Mouse (Mus musculus): ENCODE results near the gene Wipi1. TPM values are rescaled to one million over a fixed set of nuclear protein-coding genes. Genes with fewer than 3 reads are reported as not detected.

Wipi1 gene
- polyA plus RNA-seq, 1 experiment from 2014 or later, result 36.7 TPM

GRCm38 (mm10) chr11:109607600-109607999, 4.2 kb downstream of the Wipi1 start:
- in situ Hi-C loops (cut with MboI; ENCODE audit: low pct_unique_long_range_greater_than_20kb), result no loop called here
- no peaks in the 10 kb centered on the region for H3K27me3 ChIP-seq
- ATAC-seq, result no peak
- no peak for TF ChIP-seq CTCF (IDR thresholded peaks at IDR 0.05)
- ChIA-PET POLR2A (interaction anchor here (0.6 to 0.7 kb wide), 6 partner anchors 21 to 1507 kb away, joined by 3 to 7 read pairs (median 6); no protein-coding TSS in a partner anchor), CTCF (interaction anchor here (1.1 to 2.0 kb wide), 2 partner anchors 14 to 23 kb away, joined by 3 to 7 read pairs; no protein-coding TSS in a partner anchor)
- DNase-seq (ENCODE audit: low read depth, low spot score), result no peak

GRCm38 (mm10) chr11:109598778-109599570, 12.8 kb downstream of the Wipi1 start:
- no peak for DNase-seq (ENCODE audit: low read depth, low spot score)
- ChIA-PET CTCF (interaction anchor here (1.1 kb wide), 1 partner anchor 14 kb away, joined by 3 read pairs; no protein-coding TSS in a partner anchor), POLR2A (no interaction called here)
- no peak for ATAC-seq
- no peak for TF ChIP-seq CTCF (IDR thresholded peaks at IDR 0.05)
- in situ Hi-C loops (cut with MboI; ENCODE audit: low pct_unique_long_range_greater_than_20kb), result no loop called here
- no peaks in the 10 kb centered on the region for H3K27me3 ChIP-seq

GRCm38 (mm10) chr11:109594761-109595160, 17.0 kb downstream of the Wipi1 start:
- in situ Hi-C loops (cut with MboI; ENCODE audit: low pct_unique_long_range_greater_than_20kb), result no loop called here
- DNase-seq (ENCODE audit: low read depth, low spot score) (no peak), ATAC-seq (no peak)
- no peak for TF ChIP-seq CTCF (IDR thresholded peaks at IDR 0.05)
- POLR2A ChIA-PET, result no interaction called here
- no peaks in the 10 kb centered on the region for H3K27me3 ChIP-seq
- CTCF ChIA-PET, result interaction anchor here (1.2 kb wide), 1 partner anchor 10 kb away, joined by 3 read pairs; no protein-coding TSS in a partner anchor

GRCm38 (mm10) chr11:109593200-109593981, 18.4 kb downstream of the Wipi1 start:
- no peak for ATAC-seq
- DNase-seq (ENCODE audit: low read depth, low spot score), result no peak
- CTCF ChIA-PET, result interaction anchor here (1.2 kb wide), 1 partner anchor 9 kb away, joined by 3 read pairs; no protein-coding TSS in a partner anchor
- POLR2A ChIA-PET, result interaction anchor here (0.6 kb wide), 1 partner anchor 52 kb away, joined by 3 read pairs; no protein-coding TSS in a partner anchor
- no peaks in the 10 kb centered on the region for H3K27me3 ChIP-seq
- in situ Hi-C loops (cut with MboI; ENCODE audit: low pct_unique_long_range_greater_than_20kb), result no loop called here
- TF ChIP-seq CTCF (IDR thresholded peaks at IDR 0.05), result no peak

GRCm38 (mm10) chr11:109591511-109591910, 20.3 kb downstream of the Wipi1 start:
- in situ Hi-C loops (cut with MboI; ENCODE audit: low pct_unique_long_range_greater_than_20kb), result no loop called here
- POLR2A ChIA-PET, result interaction anchor here (0.6 kb wide), 1 partner anchor 276 kb away, joined by 3 read pairs; no protein-coding TSS in a partner anchor
- TF ChIP-seq CTCF (IDR thresholded peaks at IDR 0.05), result no peak
- DNase-seq (ENCODE audit: low read depth, low spot score) (no peak), ATAC-seq (no peak)
- CTCF ChIA-PET, result interaction anchor here (1.3 kb wide), 1 partner anchor 15 kb away, joined by 3 read pairs; no protein-coding TSS in a partner anchor
- no peaks in the 10 kb centered on the region for H3K27me3 ChIP-seq

- no peak for TF ChIP-seq CTCF (IDR thresholded peaks at IDR 0.05)
- ChIA-PET POLR2A (no interaction called here), CTCF (no interaction called here)
- no peaks in the 10 kb centered on the region for H3K27me3 ChIP-seq
- in situ Hi-C loops (cut with MboI; ENCODE audit: low pct_unique_long_range_greater_than_20kb), result no loop called here
- ATAC-seq, result no peak
- no peak for DNase-seq (ENCODE audit: low read depth, low spot score)
Observed at GRCm38 (mm10) chr11:109590012-109590411, 21.8 kb downstream of the Wipi1 start.

- no peak for DNase-seq (ENCODE audit: low read depth, low spot score)
- ChIA-PET POLR2A (no interaction called here), CTCF (interaction anchor here (0.9 to 1.4 kb wide), 2 partner anchors 22 to 34 kb away, joined by 3 read pairs; no protein-coding TSS in a partner anchor)
- H3K27me3 ChIP-seq, result no peaks in the 10 kb centered on the region
- in situ Hi-C loops (cut with MboI; ENCODE audit: low pct_unique_long_range_greater_than_20kb), result loop anchor here (5.0 kb wide), 1 partner anchor 141 kb away; no protein-coding TSS in a partner anchor
- TF ChIP-seq CTCF (IDR thresholded peaks at IDR 0.05), result no peak
- no peak for ATAC-seq
Observed at GRCm38 (mm10) chr11:109587638-109588374, 24.0 kb downstream of the Wipi1 start.

- POLR2A ChIA-PET, result interaction anchor here (1.7 kb wide), 1 partner anchor 23 kb away, joined by 4 read pairs; no protein-coding TSS in a partner anchor
- CTCF ChIA-PET, result interaction anchor here (1.4 to 3.9 kb wide), 2 partner anchors 35 to 142 kb away, joined by 3 to 21 read pairs; no protein-coding TSS in a partner anchor
- in situ Hi-C loops (cut with MboI; ENCODE audit: low pct_unique_long_range_greater_than_20kb), result loop anchor here (5.0 kb wide), 1 partner anchor 140 kb away; no protein-coding TSS in a partner anchor
- no peak for DNase-seq (ENCODE audit: low read depth, low spot score)
- H3K27me3 ChIP-seq, result no peaks in the 10 kb centered on the region
- TF ChIP-seq CTCF (IDR thresholded peaks at IDR 0.05), result no peak
- ATAC-seq, result no peak
Observed at GRCm38 (mm10) chr11:109587019-109587418, 24.7 kb downstream of the Wipi1 start.

- in situ Hi-C loops (cut with MboI; ENCODE audit: low pct_unique_long_range_greater_than_20kb), result loop anchor here (5.0 kb wide), 1 partner anchor 139 kb away; no protein-coding TSS in a partner anchor
- no peak for ATAC-seq
- TF ChIP-seq CTCF (IDR thresholded peaks at IDR 0.05), result no peak
- ChIA-PET CTCF (interaction anchor here (1.4 to 3.9 kb wide), 3 partner anchors 36 to 342 kb away, joined by 3 to 21 read pairs (median 9); no protein-coding TSS in a partner anchor), POLR2A (interaction anchor here (0.6 to 1.7 kb wide), 2 partner anchors 21 to 24 kb away, joined by 4 read pairs; no protein-coding TSS in a partner anchor)
- no peak for DNase-seq (ENCODE audit: low read depth, low spot score)
- no peaks in the 10 kb centered on the region for H3K27me3 ChIP-seq
Observed at GRCm38 (mm10) chr11:109586424-109586823, 25.3 kb downstream of the Wipi1 start.

Data from Patski (cell line).